Mouse (Mus musculus): ENCODE data around the gene Pla2g7.
"Not testable (repeated sequence)": the region's sequence is repeated elsewhere in the genome, so short reads cannot be mapped to it uniquely, and the experiment has no call there.

Gene Pla2g7

GRCm38 (mm10) chr17:43567992-43568888, at the start of gene Pla2g7:
Gene Pla2g7 (plus strand): TSS chr17:43568098.
- peak; percentile 27 for DNase-seq (ENCODE audit: extremely low read depth, insufficient read length, low spot score)

DNA sequence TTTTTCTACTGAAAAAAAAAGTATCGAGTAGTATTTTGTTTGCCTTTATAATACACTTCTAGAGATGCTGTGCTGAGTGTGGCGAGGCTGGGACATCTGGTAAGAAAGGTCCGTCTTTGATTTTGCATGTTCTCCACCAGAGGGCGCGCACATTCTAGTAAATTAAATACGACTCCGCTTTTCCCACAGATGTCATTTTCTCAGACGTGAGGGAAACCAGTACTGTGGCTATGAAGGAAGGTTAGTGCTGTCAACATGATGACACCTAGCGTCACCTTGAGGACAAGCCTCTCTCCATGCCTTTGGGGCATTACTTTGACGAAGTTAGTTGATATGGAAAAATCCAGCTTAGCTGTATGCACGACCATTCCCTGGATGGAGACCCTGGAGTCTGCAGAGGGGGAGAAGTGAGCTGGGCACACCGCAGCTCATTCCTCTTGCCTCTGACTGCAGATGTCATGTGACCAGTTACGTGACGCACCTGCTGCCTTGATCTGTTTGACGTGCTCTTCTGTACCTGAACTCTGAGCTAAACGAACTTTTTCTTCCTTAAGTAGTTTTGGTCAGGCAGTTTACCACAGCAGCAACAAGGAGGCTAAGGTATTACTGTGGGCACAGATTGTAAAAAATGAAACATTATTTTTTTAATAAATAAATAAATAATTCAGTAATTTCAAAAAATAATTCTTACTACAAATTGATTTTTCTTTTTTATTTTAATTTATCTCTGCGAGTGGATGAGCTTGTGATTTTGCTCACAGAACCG, 49.1 kb upstream of the Pla2g7 start:
- peak; percentile 14 for DNase-seq (ENCODE audit: extremely low read depth, insufficient read length, low spot score)

- DNase-seq (ENCODE audit: extremely low read depth, insufficient read length, low spot score), result no peak
These were observed 47.7 kb upstream of the Pla2g7 start for GRCm38 (mm10) chr17:43520166-43520565.

DNA sequence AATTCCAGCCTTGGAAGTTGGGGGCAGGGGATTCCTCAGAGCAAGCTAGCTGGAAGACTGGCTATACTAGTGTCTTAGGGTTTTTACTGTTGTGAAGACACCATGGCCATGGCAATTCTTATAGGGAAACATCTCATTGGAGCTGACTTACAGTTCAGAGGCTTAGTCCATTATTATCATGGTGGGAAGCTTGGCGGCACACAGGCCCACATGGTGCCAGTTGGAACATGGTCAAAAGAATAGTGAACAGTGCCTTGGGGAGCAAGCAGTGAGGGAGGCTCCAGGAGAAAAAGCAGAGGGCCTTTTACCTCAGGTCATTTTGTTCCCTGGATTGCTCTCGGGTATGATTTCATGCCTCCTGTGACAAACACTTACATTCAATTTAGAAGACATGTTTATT, 37.4 kb upstream of the Pla2g7 start:
- DNase-seq (ENCODE audit: extremely low read depth, insufficient read length, low spot score), result no peak

- no peak for DNase-seq (ENCODE audit: extremely low read depth, insufficient read length, low spot score)
These were observed 36.7 kb upstream of the Pla2g7 start for GRCm38 (mm10) chr17:43531192-43531591.

GRCm38 (mm10) chr17:43534362-43535222, 33.3 kb upstream of the Pla2g7 start:
- peak; percentile 69 for DNase-seq (ENCODE audit: extremely low read depth, insufficient read length, low spot score)

DNA sequence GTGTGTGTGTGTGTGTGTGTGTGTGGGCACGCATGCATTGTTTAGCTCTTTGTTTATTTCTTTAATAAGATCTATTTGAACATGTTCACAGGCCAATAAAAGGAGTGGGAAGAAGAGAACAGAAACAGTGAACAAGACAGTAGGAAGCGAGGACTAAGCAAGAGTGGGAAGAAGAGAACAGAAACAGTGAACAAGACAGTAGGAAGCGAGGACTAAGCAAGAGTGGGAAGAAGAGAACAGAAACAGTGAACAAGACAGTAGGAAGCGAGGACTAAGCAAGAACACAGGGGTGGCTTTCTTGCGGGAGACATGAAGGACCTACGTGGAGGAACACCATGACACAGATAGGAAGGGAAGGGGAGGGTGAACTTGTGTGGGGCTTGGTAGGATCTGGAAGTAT, 31.1 kb upstream of the Pla2g7 start:
- DNase-seq (ENCODE audit: extremely low read depth, insufficient read length, low spot score), result not testable (repeated sequence)

DNA sequence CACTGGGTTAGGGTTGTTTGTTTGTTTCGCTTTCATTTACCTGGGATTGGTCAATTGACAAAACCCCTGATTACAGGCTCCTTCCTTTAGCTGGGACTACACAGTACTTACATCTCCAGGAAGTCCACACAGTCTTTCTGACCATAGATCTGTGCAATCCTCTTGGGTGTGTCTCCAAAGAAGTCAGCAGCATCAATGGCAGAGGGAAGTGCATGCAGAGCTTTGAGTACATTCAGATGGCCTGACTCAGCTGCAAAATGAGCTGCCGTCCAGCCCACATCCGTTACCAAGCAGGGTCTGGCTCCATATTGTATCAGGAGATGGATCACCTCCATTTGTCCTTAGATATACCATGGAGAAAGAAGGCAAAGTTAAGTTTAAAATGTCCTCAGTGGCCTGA, 29.1 kb upstream of the Pla2g7 start:
- peak; percentile 59 for DNase-seq (ENCODE audit: extremely low read depth, insufficient read length, low spot score)

GRCm38 (mm10) chr17:43543539-43543938, 24.4 kb upstream of the Pla2g7 start, which contains the start of gene Ankrd66:
Gene Ankrd66 (minus strand): TSS chr17:43543639.
- DNase-seq (ENCODE audit: extremely low read depth, insufficient read length, low spot score), result no peak

- DNase-seq (ENCODE audit: extremely low read depth, insufficient read length, low spot score), result no peak
These were observed 23.9 kb upstream of the Pla2g7 start for GRCm38 (mm10) chr17:43544040-43544439.

DNA sequence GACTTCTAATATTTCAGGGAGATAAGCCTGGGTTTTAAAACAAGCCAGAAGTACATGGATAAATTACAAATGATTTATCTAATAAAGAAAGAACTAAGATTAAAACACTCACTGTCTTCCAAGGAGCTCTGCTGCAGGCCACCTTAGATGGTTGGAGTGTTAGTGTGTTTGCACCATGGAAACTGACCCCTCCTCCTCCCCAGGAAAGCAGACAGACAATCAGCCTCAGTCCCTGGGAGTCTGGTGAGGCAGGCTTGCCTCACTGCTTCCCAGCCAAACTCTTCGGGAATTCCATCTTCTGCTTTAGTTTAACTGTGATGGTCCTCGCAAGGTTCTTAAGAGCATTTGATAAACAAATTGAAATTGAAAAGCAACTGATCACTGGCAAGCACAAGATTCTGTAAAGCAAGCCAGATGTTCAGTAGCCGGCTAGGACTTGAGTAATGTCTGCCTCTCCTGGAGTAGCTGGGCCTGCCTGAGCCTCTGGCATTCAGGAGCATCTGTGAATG, 16.7 kb upstream of the Pla2g7 start:
- DNase-seq (ENCODE audit: extremely low read depth, insufficient read length, low spot score), result no peak

- DNase-seq (ENCODE audit: extremely low read depth, insufficient read length, low spot score), result peak; percentile 47
These were observed 13.1 kb upstream of the Pla2g7 start for GRCm38 (mm10) chr17:43554516-43555403.

DNA sequence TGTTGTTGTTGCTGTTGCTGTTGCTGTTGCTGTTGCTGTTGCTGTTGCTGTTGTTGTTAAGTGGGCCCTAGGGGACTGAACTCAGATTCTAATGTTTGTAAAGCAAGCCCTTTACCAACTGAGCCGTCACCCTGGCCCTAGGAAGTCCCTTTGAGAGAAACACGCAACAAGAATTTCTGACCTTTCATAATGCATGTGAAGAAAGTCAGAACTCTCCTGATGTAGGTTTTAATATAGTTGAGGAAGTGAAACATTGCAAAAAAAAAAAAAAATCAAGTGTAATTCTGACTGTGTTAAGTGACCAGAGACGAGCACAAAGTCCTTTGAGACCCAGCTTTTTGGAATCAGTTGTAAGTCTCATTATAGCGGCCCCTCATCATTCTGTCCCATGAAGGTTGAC, 10.8 kb upstream of the Pla2g7 start:
- no peak for DNase-seq (ENCODE audit: extremely low read depth, insufficient read length, low spot score)

DNA sequence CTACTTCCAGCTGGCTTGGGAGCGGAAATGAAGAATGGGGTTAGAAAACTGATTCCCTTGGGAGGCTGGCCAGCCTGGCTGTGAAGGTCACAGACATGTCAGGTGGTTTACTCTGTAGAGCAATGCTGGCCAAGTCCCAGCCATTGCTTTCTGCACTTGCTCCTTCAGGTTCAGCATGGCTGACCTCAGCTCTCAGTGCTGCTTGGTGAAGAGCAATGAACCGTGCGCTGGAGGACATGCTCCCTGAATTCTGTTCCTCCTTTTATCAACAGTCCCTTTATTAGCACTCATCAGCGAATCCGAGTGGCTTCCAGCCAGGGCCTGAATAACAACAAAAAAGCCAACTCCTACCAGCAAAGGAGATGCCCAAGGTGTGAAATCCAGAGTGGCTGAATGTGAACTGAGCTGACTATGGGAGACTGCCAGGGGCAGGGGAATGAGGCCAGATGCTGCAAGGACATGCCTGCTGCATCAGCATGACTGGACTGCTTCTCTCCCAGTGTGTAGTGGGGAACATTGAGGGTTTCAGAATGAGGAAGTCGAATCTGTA, 10.3 kb upstream of the Pla2g7 start:
- peak; percentile 20 for DNase-seq (ENCODE audit: extremely low read depth, insufficient read length, low spot score)

GRCm38 (mm10) chr17:43558678-43559077, 9.2 kb upstream of the Pla2g7 start:
- DNase-seq (ENCODE audit: extremely low read depth, insufficient read length, low spot score), result no peak

- DNase-seq (ENCODE audit: extremely low read depth, insufficient read length, low spot score), result no peak
These were observed 4.5 kb upstream of the Pla2g7 start for GRCm38 (mm10) chr17:43563192-43563987.

DNA sequence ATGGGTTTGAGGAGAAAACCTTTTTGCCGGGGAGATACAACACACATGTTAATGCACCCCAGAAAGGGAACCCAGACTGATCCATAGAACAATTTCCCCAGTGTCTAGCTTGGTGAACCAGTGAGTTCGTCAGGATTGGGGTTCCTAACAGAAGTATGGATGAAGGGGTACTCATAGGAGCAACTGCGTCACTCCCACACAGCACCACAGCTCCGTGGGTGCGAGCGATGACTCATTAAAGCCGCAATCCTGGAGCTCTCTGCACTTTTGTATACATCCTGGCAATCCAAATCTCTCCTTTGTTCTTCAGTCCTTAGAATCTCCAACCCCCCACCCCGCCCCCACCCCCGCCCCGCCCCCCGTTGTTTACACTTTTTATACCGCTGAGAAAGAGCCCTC, 306 bp upstream of the Pla2g7 start:
- no peak for DNase-seq (ENCODE audit: extremely low read depth, insufficient read length, low spot score)

DNA sequence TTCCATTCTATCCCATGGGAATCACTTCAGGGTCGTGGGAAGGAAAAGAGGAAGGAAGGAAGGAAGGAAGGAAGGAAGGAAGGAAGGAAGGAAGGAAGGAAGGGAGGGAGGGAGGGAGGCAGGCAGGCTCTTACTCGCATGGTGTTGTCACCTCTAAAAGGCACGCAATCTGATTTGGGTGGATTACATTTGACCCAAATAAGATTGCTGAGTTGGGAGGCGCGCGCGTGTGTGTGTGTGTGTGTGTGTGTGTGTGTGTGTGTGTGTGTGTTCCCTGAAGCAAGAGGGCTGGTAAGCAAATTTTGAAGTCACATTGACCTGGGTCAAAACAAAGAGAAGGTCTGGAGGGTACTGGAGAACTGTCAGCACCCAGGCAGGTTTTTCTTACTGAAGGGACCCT, 1.4 kb downstream of the Pla2g7 start:
- DNase-seq (ENCODE audit: extremely low read depth, insufficient read length, low spot score), result no peak
